Mouse (Mus musculus): ENCODE measurements at regions not wholly inside any gene's neighbourhood (a gene's known extent, or its start where the extent isn't known, plus 50 kb on each side); places are given as distances from the start of the nearest gene placed in this dataset.

GRCm38 (mm10) chr5:119114074-119114473, 553.6 kb downstream of the Med13l start:
- no peak overlapping the region for H3K4me3 ChIP-seq (ENCODE audit: low read depth, low read length)
- DNase-seq (ENCODE audit: low spot score) (no peak), ATAC-seq (ENCODE audit: insufficient read depth, low FRiP score, low TSS enrichment) (no peak)
- no peaks in the 10 kb centered on the region for H3K27me3 ChIP-seq (ENCODE audit: control insufficient read depth, insufficient read depth, low read length)
- no peak overlapping the region for H3K27ac ChIP-seq (ENCODE audit: low read depth, low read length)
- H3K36me3 ChIP-seq (ENCODE audit: control insufficient read depth, insufficient read depth, low read length) = no peaks in the 10 kb centered on the region
- no peak overlapping the region for H3K9ac ChIP-seq (ENCODE audit: low read length)
- H3K9me3 ChIP-seq (ENCODE audit: control insufficient read depth, low read length) = no peaks in the 10 kb centered on the region
- WGBS = 63% methylated on average over 7 of the region's 7 CpGs
- H3K4me2 ChIP-seq (ENCODE audit: low read depth) = no peak overlapping the region
- H3K4me1 ChIP-seq (ENCODE audit: control insufficient read depth, insufficient read depth, low read length) = no peaks in the 10 kb centered on the region

- Histone ChIP-seq H3K36me3 (ENCODE audit: control insufficient read depth, insufficient read depth, low read length) (no peaks in the 10 kb centered on the region), H3K4me2 (ENCODE audit: low read depth) (no peak overlapping the region), H3K9me3 (ENCODE audit: control insufficient read depth, low read length) (no peaks in the 10 kb centered on the region), H3K27ac (ENCODE audit: low read depth, low read length) (no peak overlapping the region), H3K4me3 (ENCODE audit: low read depth, low read length) (no peak overlapping the region), H3K27me3 (ENCODE audit: control insufficient read depth, insufficient read depth, low read length) (no peaks in the 10 kb centered on the region), H3K4me1 (ENCODE audit: control insufficient read depth, insufficient read depth, low read length) (no peaks in the 10 kb centered on the region), H3K9ac (ENCODE audit: low read length) (no peak overlapping the region)
- WGBS = 79% methylated on average over 7 of the region's 7 CpGs
- ATAC-seq (ENCODE audit: insufficient read depth, low FRiP score, low TSS enrichment) = no peak
- no peak for DNase-seq (ENCODE audit: low spot score)
Measured at GRCm38 (mm10) chr5:119125745-119126144, 544.7 kb upstream of the Tbx3 start.

DNA sequence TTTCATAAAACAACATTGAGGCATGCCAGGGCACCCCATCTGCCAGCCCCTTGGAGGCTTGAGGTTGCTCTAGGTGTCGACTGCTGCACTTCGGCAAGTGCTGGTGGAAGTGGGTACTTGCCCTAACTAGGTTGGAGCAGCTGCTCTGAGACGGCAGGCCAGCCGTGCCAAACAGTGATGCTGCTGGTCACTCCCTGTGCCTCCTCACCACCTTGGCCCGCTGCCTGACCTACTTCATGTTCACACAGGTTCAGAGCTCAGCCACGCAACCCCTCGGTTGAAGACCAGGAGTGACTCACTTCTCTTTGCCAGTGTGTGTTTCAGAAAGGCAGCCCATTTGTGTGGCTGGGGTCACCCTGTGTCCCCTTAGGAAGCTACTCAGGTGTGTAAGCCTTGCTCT, 540.3 kb upstream of the Tbx3 start:
- Histone ChIP-seq H3K27me3 (ENCODE audit: control insufficient read depth, insufficient read depth, low read length) (no peaks in the 10 kb centered on the region), H3K9ac (ENCODE audit: low read length) (no peak overlapping the region), H3K36me3 (ENCODE audit: control insufficient read depth, insufficient read depth, low read length) (no peaks in the 10 kb centered on the region), H3K9me3 (ENCODE audit: control insufficient read depth, low read length) (no peaks in the 10 kb centered on the region), H3K4me3 (ENCODE audit: low read depth, low read length) (no peak overlapping the region), H3K4me1 (ENCODE audit: control insufficient read depth, insufficient read depth, low read length) (no peaks in the 10 kb centered on the region), H3K27ac (ENCODE audit: low read depth, low read length) (no peak overlapping the region), H3K4me2 (ENCODE audit: low read depth) (no peak overlapping the region)
- no peak for ATAC-seq (ENCODE audit: insufficient read depth, low FRiP score, low TSS enrichment)
- no peak for DNase-seq (ENCODE audit: low spot score)
- 97% methylated on average over 7 of the region's 7 CpGs for WGBS

- DNase-seq (ENCODE audit: low spot score) (no peak), ATAC-seq (ENCODE audit: insufficient read depth, low FRiP score, low TSS enrichment) (no peak)
- Histone ChIP-seq H3K4me3 (ENCODE audit: low read depth, low read length) (no peak overlapping the region), H3K4me2 (ENCODE audit: low read depth) (no peak overlapping the region), H3K4me1 (ENCODE audit: control insufficient read depth, insufficient read depth, low read length) (no peaks in the 10 kb centered on the region), H3K9me3 (ENCODE audit: control insufficient read depth, low read length) (no peaks in the 10 kb centered on the region), H3K9ac (ENCODE audit: low read length) (no peak overlapping the region), H3K27ac (ENCODE audit: low read depth, low read length) (no peak overlapping the region), H3K36me3 (ENCODE audit: control insufficient read depth, insufficient read depth, low read length) (no peaks in the 10 kb centered on the region), H3K27me3 (ENCODE audit: control insufficient read depth, insufficient read depth, low read length) (no peaks in the 10 kb centered on the region)
- WGBS = 61% methylated on average over 10 of the region's 10 CpGs
Measured at GRCm38 (mm10) chr5:119131461-119131860, 539.0 kb upstream of the Tbx3 start.

GRCm38 (mm10) chr5:119133378-119133777, 537.1 kb upstream of the Tbx3 start:
- H3K27me3 ChIP-seq (ENCODE audit: control insufficient read depth, insufficient read depth, low read length) = no peaks in the 10 kb centered on the region
- WGBS = 42% methylated on average over 13 of the region's 13 CpGs
- H3K9ac ChIP-seq (ENCODE audit: low read length) = no peak overlapping the region
- no peak overlapping the region for H3K27ac ChIP-seq (ENCODE audit: low read depth, low read length)
- H3K4me1 ChIP-seq (ENCODE audit: control insufficient read depth, insufficient read depth, low read length) = no peaks in the 10 kb centered on the region
- ATAC-seq (ENCODE audit: insufficient read depth, low FRiP score, low TSS enrichment) (no peak), DNase-seq (ENCODE audit: low spot score) (no peak)
- no peaks in the 10 kb centered on the region for H3K9me3 ChIP-seq (ENCODE audit: control insufficient read depth, low read length)
- H3K4me3 ChIP-seq (ENCODE audit: low read depth, low read length) = no peak overlapping the region
- H3K4me2 ChIP-seq (ENCODE audit: low read depth) = no peak overlapping the region
- H3K36me3 ChIP-seq (ENCODE audit: control insufficient read depth, insufficient read depth, low read length) = no peaks in the 10 kb centered on the region

DNA sequence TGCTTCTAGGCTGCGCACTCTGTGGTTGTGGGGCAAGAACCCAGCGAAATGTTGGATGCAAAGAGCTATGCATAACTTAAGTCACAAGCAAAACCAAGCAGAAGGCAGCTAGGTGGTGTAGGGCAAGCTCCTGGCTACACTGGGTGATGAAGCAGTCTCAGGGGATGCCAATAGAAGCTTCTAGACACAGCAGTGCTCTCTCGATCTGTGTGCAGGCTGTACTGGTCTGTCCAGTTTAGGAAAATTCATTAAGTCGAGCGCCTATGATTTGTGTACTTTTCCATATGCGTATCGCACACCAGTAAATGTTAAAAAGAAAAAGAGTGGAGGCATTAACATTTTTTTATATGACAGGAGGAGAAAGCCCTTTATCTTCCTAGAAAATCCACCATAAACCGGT, 533.6 kb upstream of the Tbx3 start:
- Histone ChIP-seq H3K27ac (ENCODE audit: low read depth, low read length) (no peak overlapping the region), H3K9me3 (ENCODE audit: control insufficient read depth, low read length) (no peaks in the 10 kb centered on the region), H3K4me2 (ENCODE audit: low read depth) (no peak overlapping the region), H3K27me3 (ENCODE audit: control insufficient read depth, insufficient read depth, low read length) (no peaks in the 10 kb centered on the region), H3K4me1 (ENCODE audit: control insufficient read depth, insufficient read depth, low read length) (no peaks in the 10 kb centered on the region), H3K9ac (ENCODE audit: low read length) (no peak overlapping the region), H3K4me3 (ENCODE audit: low read depth, low read length) (no peak overlapping the region), H3K36me3 (ENCODE audit: control insufficient read depth, insufficient read depth, low read length) (no peaks in the 10 kb centered on the region)
- ATAC-seq (ENCODE audit: insufficient read depth, low FRiP score, low TSS enrichment) (no peak), DNase-seq (ENCODE audit: low spot score) (no peak)
- 84% methylated on average over 8 of the region's 8 CpGs for WGBS

GRCm38 (mm10) chr5:119137409-119137808, 533.1 kb upstream of the Tbx3 start:
- no peak for ATAC-seq (ENCODE audit: insufficient read depth, low FRiP score, low TSS enrichment)
- no peak overlapping the region for H3K4me2 ChIP-seq (ENCODE audit: low read depth)

GRCm38 (mm10) chr5:119137821-119138221, 532.6 kb upstream of the Tbx3 start:
- Histone ChIP-seq H3K4me1 (ENCODE audit: control insufficient read depth, insufficient read depth, low read length) (no peaks in the 10 kb centered on the region), H3K4me3 (ENCODE audit: low read depth, low read length) (no peak overlapping the region), H3K27ac (ENCODE audit: low read depth, low read length) (no peak overlapping the region), H3K9me3 (ENCODE audit: control insufficient read depth, low read length) (no peaks in the 10 kb centered on the region), H3K27me3 (ENCODE audit: control insufficient read depth, insufficient read depth, low read length) (no peaks in the 10 kb centered on the region), H3K9ac (ENCODE audit: low read length) (no peak overlapping the region), H3K4me2 (ENCODE audit: low read depth) (no peak overlapping the region), H3K36me3 (ENCODE audit: control insufficient read depth, insufficient read depth, low read length) (no peaks in the 10 kb centered on the region)
- no peak for ATAC-seq (ENCODE audit: insufficient read depth, low FRiP score, low TSS enrichment)
- 57% methylated on average over 10 of the region's 10 CpGs for WGBS
- DNase-seq (ENCODE audit: low spot score) = no peak

More at GRCm38 (mm10) chr5:119137409-119137808, 533.1 kb upstream of the Tbx3 start:
- Histone ChIP-seq H3K9me3 (ENCODE audit: control insufficient read depth, low read length) (no peaks in the 10 kb centered on the region), H3K27me3 (ENCODE audit: control insufficient read depth, insufficient read depth, low read length) (no peaks in the 10 kb centered on the region), H3K9ac (ENCODE audit: low read length) (no peak overlapping the region), H3K4me1 (ENCODE audit: control insufficient read depth, insufficient read depth, low read length) (no peaks in the 10 kb centered on the region), H3K27ac (ENCODE audit: low read depth, low read length) (no peak overlapping the region), H3K36me3 (ENCODE audit: control insufficient read depth, insufficient read depth, low read length) (no peaks in the 10 kb centered on the region), H3K4me3 (ENCODE audit: low read depth, low read length) (no peak overlapping the region)
- DNase-seq (ENCODE audit: low spot score) = no peak
- WGBS = 46% methylated on average over 13 of the region's 13 CpGs

DNA sequence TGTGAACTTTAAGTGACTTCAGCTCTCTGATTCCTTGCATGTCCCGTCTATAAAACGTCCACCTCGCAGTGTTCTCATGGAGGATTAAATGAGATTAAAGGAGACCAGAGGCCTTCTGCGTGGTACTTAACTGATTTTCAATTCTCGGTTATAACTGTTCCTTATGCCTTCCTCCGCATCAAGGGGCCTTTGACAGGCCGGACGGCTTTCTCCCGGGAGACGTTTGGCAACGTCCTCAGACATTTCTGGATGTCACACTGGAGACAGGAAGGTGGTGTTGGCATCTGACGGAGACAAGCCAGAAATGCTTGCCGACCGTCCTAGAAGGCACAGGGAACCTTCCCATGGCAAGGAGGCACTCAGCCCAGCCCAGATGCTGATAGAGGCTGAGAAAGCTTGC, 532.2 kb upstream of the Tbx3 start:
- ATAC-seq (ENCODE audit: insufficient read depth, low FRiP score, low TSS enrichment) (no peak), DNase-seq (ENCODE audit: low spot score) (no peak)
- 60% methylated on average over 14 of the region's 14 CpGs for WGBS
- H3K27ac ChIP-seq (ENCODE audit: low read depth, low read length) = no peak overlapping the region
- H3K9me3 ChIP-seq (ENCODE audit: control insufficient read depth, low read length) = no peaks in the 10 kb centered on the region
- H3K4me2 ChIP-seq (ENCODE audit: low read depth) = no peak overlapping the region
- H3K4me1 ChIP-seq (ENCODE audit: control insufficient read depth, insufficient read depth, low read length) = no peaks in the 10 kb centered on the region
- H3K27me3 ChIP-seq (ENCODE audit: control insufficient read depth, insufficient read depth, low read length) = no peaks in the 10 kb centered on the region
- no peaks in the 10 kb centered on the region for H3K36me3 ChIP-seq (ENCODE audit: control insufficient read depth, insufficient read depth, low read length)
- H3K9ac ChIP-seq (ENCODE audit: low read length) = no peak overlapping the region
- H3K4me3 ChIP-seq (ENCODE audit: low read depth, low read length) = no peak overlapping the region

All from neural tube, embryonic 11.5 days (tissue).